Mouse (Mus musculus) kidney, adult 2 months (tissue): ENCODE measurements around the gene Dtl.

ENCODE experiments used
- CTCF ChIP-seq: fragments of 200-500 bp; conservative IDR thresholded peaks from 2 replicates; pipeline ENCODE4 v1.5.1; 2011; ENCODE audit warnings: low read depth, mild to moderate bottlenecking, control low read depth, low read length, moderate library complexity, mixed read lengths; ENCODE audit not compliant: insufficient read depth, insufficient read length
- POLR2A ChIP-seq: fragments of 200-500 bp; IDR thresholded peaks from one replicate; pipeline ENCODE4 v1.6.1; 2011; ENCODE audit warnings: low read depth, low read length, control low read depth

DNA sequence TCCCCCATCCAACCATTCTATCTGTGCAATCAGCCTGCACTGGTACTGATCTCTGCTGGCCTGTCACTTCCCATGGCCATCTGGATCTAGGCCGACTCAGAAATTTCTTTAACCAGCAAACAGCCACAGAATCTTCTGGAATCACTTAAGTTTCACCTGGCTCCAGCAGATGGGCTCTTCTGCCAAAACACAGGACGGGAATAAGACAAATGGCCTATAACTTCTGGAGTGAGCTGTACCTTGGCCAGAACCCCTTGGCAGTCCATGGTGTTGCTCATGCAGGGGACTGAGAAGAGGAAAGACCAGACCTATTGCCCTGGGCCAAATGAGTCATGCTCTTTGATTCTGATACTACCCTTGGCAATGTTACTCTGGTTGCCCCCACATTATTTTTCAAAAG is 45.9 kb downstream of the Dtl start:
- TF ChIP-seq CTCF = no peak
- TF ChIP-seq POLR2A = no peak
